Mouse (Mus musculus) forebrain, embryonic 12.5 days (tissue): ENCODE measurements around the gene Kiss1r. TPM values are rescaled to one million over a fixed set of nuclear protein-coding genes. Genes with fewer than 3 reads are reported as not detected.
"Not testable (repeated sequence)": the region's sequence is repeated elsewhere in the genome, so short reads cannot be mapped to it uniquely, and the experiment has no call there.

Source experiments
- ATAC-seq: fragments of 200-750 bp; cut with Nextera tagmentation; 2 replicates; pipeline ENCODE4 v1.8.0; 2017; ENCODE audit warnings: moderate TSS enrichment; ENCODE audit not compliant: low FRiP score
- H3K27ac ChIP-seq: fragments of 300-500 bp; sonication (generic); 2 replicates; pipeline ENCODE4 v1.5.1; 2016; ENCODE audit warnings: mild to moderate bottlenecking
- H3K27me3 ChIP-seq: fragments of 300-500 bp; sonication (generic); 2 replicates; pipeline ENCODE4 v1.6.1; 2016; ENCODE audit warnings: mild to moderate bottlenecking
- H3K36me3 ChIP-seq: fragments of 300-500 bp; sonication (generic); replicated peaks from 2 replicates; pipeline ENCODE4 v1.6.1; 2016; ENCODE audit warnings: mild to moderate bottlenecking
- H3K4me1 ChIP-seq: fragments of 300-500 bp; sonication (generic); 2 replicates; pipeline ENCODE4 v1.6.1; 2016
- H3K4me2 ChIP-seq: fragments of 300-500 bp; sonication (generic); 2 replicates; pipeline ENCODE4 v1.6.1; 2016; ENCODE audit warnings: mild to moderate bottlenecking, moderate library complexity
- H3K4me3 ChIP-seq: fragments of 300-500 bp; sonication (generic); replicated peaks from 2 replicates; pipeline ENCODE4 v1.5.1; 2016; ENCODE audit warnings: mild to moderate bottlenecking
- H3K9ac ChIP-seq: fragments of 300-500 bp; sonication (generic); 2 replicates; pipeline ENCODE4 v1.6.1; 2016; ENCODE audit warnings: mild to moderate bottlenecking
- H3K9me3 ChIP-seq: fragments of 300-500 bp; sonication (generic); 2 replicates; pipeline ENCODE4 v1.6.1; 2016
- WGBS: fragments of 180-500 bp; shearing (Covaris S2); methylation state at CpG from one replicate; pipeline ENCODE4 v1.1.7; 2016; 5-methylcytosine and 5-hydroxymethylcytosine counted together
- polyA plus RNA-seq: library from polyadenylated mRNA; unstranded; fragments of >200 nt; fragmentation: Nextera tagmentation; extraction: Ambion mirVana; gene quantifications from 2 replicates; pipeline ENCODE4 v1.2.1, GENCODE M21; 2016

Kiss1r gene
- polyA plus RNA-seq, 1 experiment from 2014 or later, result 1.1 TPM

DNA sequence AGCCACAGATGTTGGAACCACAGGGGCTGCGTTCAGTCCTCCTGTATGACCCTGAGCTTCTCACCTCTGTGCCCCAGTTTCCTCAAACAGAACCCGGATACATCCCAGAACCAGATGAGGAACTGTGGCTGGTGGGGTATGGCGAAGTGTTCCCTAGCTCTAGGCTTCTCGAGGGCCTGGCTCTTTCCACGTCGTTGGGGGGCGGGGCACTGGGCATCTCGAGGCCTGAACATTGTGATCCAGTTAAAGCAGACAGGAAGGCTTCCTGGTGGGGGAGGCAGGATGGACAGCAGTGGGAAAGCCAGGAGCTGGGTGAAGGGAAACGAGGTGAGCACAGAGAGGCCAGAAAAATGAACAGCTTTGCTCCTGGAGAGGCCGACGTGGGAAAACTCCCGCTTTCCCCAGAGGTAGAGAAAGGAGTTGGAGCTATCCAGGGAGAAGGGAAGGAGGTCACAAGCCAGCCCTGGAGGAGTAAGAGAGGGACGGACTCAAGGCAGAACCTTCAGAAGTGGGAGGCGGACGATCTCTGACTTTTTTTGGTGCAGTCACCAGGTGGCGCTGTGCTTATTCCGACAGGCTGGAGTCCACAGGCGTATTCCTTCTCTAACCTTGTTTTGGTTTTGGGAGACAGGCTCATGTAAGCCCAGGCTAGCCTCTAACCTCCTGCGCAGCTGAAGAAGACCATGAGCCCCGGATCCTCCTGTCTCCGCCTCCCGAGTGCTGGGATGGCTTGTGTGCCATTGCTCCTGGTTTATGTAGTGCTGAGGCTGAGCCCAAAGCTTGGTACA, 33.3 kb upstream of the Kiss1r start:
- no peaks in the 10 kb centered on the region for H3K9me3 ChIP-seq
- H3K4me2 ChIP-seq, result no peak overlapping the region
- no peak overlapping the region for H3K9ac ChIP-seq
- 14% methylated on average over 22 of the region's 22 CpGs for whole genome bisulfite sequencing
- peaks cover 59% of the 10 kb centered on the region for H3K27me3 ChIP-seq
- no peaks in the 10 kb centered on the region for H3K36me3 ChIP-seq
- ATAC-seq, result no peak
- H3K27ac ChIP-seq, result no peak overlapping the region
- peaks cover 15% of the 10 kb centered on the region for H3K4me1 ChIP-seq
- no peak overlapping the region for H3K4me3 ChIP-seq

DNA sequence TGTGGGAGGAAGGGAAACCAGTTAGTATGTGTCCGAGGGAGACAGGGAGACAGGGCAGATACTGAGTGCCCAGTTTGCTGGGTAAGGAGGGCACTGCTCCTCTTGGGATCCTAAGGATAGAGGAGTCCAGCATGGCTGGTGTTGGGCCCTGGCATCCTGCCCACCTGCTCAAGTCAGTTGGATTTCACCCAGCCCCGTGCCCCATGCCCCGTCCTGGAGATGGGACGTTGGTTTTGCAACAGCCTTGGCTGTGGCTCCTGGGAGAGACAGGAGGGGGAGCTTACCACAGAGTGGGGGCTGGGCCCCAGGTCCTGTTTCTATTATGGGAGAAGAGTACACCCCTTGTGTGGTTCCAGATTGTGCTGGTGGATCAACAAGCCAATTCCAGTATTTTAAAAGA, 32.3 kb upstream of the Kiss1r start:
- Histone ChIP-seq H3K9me3 (no peaks in the 10 kb centered on the region), H3K27me3 (peaks cover 59% of the 10 kb centered on the region), H3K27ac (no peak overlapping the region), H3K4me2 (no peak overlapping the region), H3K4me1 (peaks cover 15% of the 10 kb centered on the region), H3K9ac (no peak overlapping the region), H3K36me3 (no peaks in the 10 kb centered on the region), H3K4me3 (no peak overlapping the region)
- no peak for ATAC-seq
- WGBS, result 69% methylated on average over 4 of the region's 4 CpGs

- not testable (repeated sequence) for H3K36me3 ChIP-seq, H3K4me3 ChIP-seq, H3K4me2 ChIP-seq, H3K9me3 ChIP-seq, H3K9ac ChIP-seq, H3K27ac ChIP-seq, ATAC-seq
- WGBS, result 74% methylated on average over 3 of the region's 3 CpGs
- Histone ChIP-seq H3K27me3 (peaks cover 54% of the 10 kb centered on the region), H3K4me1 (peaks cover 15% of the 10 kb centered on the region)
Measured at GRCm38 (mm10) chr10:79884938-79885337, 31.8 kb upstream of the Kiss1r start.

- H3K4me3 ChIP-seq, result no peak within 1 kb of the TSS
- ATAC-seq, result no peak
- no peaks in the 10 kb centered on the region for H3K9me3 ChIP-seq
- H3K9ac ChIP-seq, result no peak within 1 kb of the TSS
- no peak within 1 kb of the TSS for H3K4me2 ChIP-seq
- no peak within 1 kb of the TSS for H3K27ac ChIP-seq
- H3K36me3 ChIP-seq, result no peaks in the 10 kb centered on the region
- H3K27me3 ChIP-seq, result peaks cover 51% of the 10 kb centered on the region
- H3K4me1 ChIP-seq, result peaks cover 15% of the 10 kb centered on the region
- 84% methylated on average over 6 of the region's 6 CpGs for WGBS
Measured at GRCm38 (mm10) chr10:79886054-79886453, 30.7 kb upstream of the Kiss1r start, which contains the start of gene Elane. Elane (plus strand) TSS chr10:79886247.

- no peak overlapping the region for H3K9ac ChIP-seq
- no peak for ATAC-seq
- H3K4me1 ChIP-seq, result peaks cover 15% of the 10 kb centered on the region
- no peak overlapping the region for H3K4me2 ChIP-seq
- peaks cover 50% of the 10 kb centered on the region for H3K27me3 ChIP-seq
- no peaks in the 10 kb centered on the region for H3K36me3 ChIP-seq
- no peaks in the 10 kb centered on the region for H3K9me3 ChIP-seq
- H3K27ac ChIP-seq, result no peak overlapping the region
- H3K4me3 ChIP-seq, result no peak overlapping the region
- WGBS, result 83% methylated on average over 8 of the region's 8 CpGs
Measured at GRCm38 (mm10) chr10:79886611-79887010, 30.2 kb upstream of the Kiss1r start.

- Histone ChIP-seq H3K4me2 (no peak overlapping the region), H3K9me3 (no peaks in the 10 kb centered on the region), H3K9ac (no peak overlapping the region), H3K4me1 (no peaks in the 10 kb centered on the region), H3K27ac (no peak overlapping the region), H3K4me3 (no peak overlapping the region), H3K27me3 (peaks cover 35% of the 10 kb centered on the region; the same call in 1 of the 2 replicates), H3K36me3 (peaks cover 3% of the 10 kb centered on the region)
- ATAC-seq, result no peak
- 96% methylated on average over 2 of the region's 2 CpGs for WGBS
Measured at GRCm38 (mm10) chr10:79889386-79889785, 27.4 kb upstream of the Kiss1r start.

DNA sequence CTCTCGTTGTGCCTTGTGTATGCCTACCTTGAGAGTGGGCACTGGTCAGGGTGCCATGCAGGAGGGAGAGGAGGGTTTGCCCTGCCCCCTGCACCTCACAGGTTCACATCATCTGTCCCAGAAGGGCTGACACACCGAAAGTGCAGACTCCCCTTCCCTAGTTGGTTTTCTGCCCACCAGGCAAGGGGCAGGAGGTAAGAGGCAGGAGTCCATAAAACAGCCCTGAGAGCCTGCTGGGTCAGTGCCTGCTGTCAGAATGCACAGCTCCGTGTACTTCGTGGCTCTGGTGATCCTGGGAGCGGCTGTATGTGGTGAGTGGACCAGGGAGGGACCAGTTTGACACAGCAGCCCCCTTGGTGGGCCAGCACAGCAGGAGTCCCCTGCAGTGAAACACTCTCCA, 26.1 kb upstream of the Kiss1r start, which contains the start of gene Cfd:
Gene Cfd, plus strand, starts transcription at position 184 of the 400 bp plus-strand sequence.
- Histone ChIP-seq H3K4me3 (no peak within 1 kb of the TSS), H3K9me3 (no peaks in the 10 kb centered on the region), H3K36me3 (peaks cover 14% of the 10 kb centered on the region), H3K9ac (no peak within 1 kb of the TSS), H3K4me2 (no peak within 1 kb of the TSS), H3K27me3 (peaks cover 41% of the 10 kb centered on the region), H3K4me1 (no peaks in the 10 kb centered on the region), H3K27ac (no peak within 1 kb of the TSS)
- ATAC-seq, result no peak
- 38% methylated on average over 5 of the region's 5 CpGs for WGBS

DNA sequence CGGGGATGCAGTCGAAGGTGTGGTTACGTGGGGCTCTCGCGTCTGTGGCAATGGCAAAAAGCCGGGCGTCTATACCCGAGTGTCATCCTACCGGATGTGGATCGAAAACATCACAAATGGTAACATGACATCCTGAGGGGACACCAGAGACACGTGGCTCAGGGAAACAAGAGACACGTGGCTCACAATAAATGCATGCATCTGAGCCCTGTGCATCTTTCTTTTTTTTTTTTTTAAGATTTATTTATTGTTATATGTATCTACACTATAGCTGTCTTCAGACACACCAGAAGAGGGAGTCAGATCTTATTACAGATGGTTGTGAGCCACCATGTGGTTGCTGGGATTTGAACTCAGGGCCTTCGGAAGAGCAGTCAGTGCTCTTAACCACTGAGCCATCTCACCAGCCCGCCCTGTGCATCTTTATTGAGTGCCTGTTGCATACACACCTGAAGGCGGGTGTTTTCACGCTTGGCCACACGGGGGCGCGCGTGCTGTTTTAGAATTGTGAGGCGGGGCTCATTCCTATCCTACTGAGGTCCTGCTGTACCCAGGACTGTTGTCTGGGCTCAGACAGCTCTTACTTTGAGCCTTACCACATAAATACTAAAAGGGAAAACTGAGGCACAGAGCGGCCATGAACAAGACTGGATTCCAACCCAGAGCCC, 24.2 kb upstream of the Kiss1r start:
- WGBS, result 44% methylated on average over 22 of the region's 22 CpGs
- peak; percentile 66 for ATAC-seq

GRCm38 (mm10) chr10:79896306-79896705, 20.5 kb upstream of the Kiss1r start:
- Histone ChIP-seq H3K4me3 (no peak overlapping the region), H3K4me1 (peaks cover 12% of the 10 kb centered on the region), H3K4me2 (no peak overlapping the region), H3K36me3 (peaks cover 59% of the 10 kb centered on the region), H3K9me3 (no peaks in the 10 kb centered on the region), H3K27me3 (peaks cover 61% of the 10 kb centered on the region), H3K27ac (no peak overlapping the region), H3K9ac (no peak overlapping the region)
- 93% methylated on average over 16 of the region's 16 CpGs for WGBS
- ATAC-seq, result no peak

More for the DNA sequence above, 24.2 kb upstream of the Kiss1r start:
- H3K9ac ChIP-seq, H3K4me1 ChIP-seq, H3K9me3 ChIP-seq, H3K4me2 ChIP-seq, H3K4me3 ChIP-seq: not testable (repeated sequence)
- H3K36me3 ChIP-seq, result peaks cover 33% of the 10 kb centered on the region
- peaks cover 51% of the 10 kb centered on the region for H3K27me3 ChIP-seq
- 0 out of 2 replicates have a peak overlapping the region, but pooled peaks have one; percentile 36 for H3K27ac ChIP-seq

DNA sequence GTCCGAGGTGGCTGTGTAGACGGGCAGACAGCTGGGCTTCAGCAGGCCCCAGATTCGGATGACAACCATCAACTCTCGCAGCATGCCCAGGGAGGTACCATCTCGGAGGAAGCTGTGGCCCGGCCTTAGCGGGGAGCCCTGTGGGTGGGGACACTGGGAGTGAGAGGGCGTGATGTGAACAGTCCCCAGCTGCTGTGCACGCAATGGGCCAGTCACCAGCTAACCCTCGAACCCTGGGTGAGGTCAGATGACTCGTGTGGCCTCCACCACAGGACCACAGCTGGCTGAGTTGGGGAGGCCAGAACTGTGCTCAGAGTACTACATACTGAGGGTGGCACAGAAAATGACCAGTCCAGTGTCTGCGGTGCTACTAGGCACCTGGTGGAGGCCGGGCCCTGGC, 20.0 kb upstream of the Kiss1r start:
- no peak for ATAC-seq
- no peak overlapping the region for H3K4me3 ChIP-seq
- peaks cover 17% of the 10 kb centered on the region for H3K4me1 ChIP-seq
- H3K9ac ChIP-seq, result no peak overlapping the region
- H3K27me3 ChIP-seq, result peaks cover 59% of the 10 kb centered on the region
- H3K4me2 ChIP-seq, result no peak overlapping the region
- no peak overlapping the region for H3K27ac ChIP-seq
- H3K36me3 ChIP-seq, result peaks cover 59% of the 10 kb centered on the region
- WGBS, result 88% methylated on average over 13 of the region's 13 CpGs
- H3K9me3 ChIP-seq, result no peaks in the 10 kb centered on the region

- no peak overlapping the region for H3K27ac ChIP-seq
- 54% methylated on average over 20 of the region's 20 CpGs for WGBS
- H3K4me2 ChIP-seq, result no peak overlapping the region
- no peak overlapping the region for H3K4me3 ChIP-seq
- H3K36me3 ChIP-seq, result peaks cover 61% of the 10 kb centered on the region
- H3K9me3 ChIP-seq, result no peaks in the 10 kb centered on the region
- no peak for ATAC-seq
- H3K9ac ChIP-seq, result no peak overlapping the region
- H3K27me3 ChIP-seq, result peaks cover 60% of the 10 kb centered on the region
- H3K4me1 ChIP-seq, result peaks cover 17% of the 10 kb centered on the region
Measured at GRCm38 (mm10) chr10:79897316-79898245, 19.2 kb upstream of the Kiss1r start.

DNA sequence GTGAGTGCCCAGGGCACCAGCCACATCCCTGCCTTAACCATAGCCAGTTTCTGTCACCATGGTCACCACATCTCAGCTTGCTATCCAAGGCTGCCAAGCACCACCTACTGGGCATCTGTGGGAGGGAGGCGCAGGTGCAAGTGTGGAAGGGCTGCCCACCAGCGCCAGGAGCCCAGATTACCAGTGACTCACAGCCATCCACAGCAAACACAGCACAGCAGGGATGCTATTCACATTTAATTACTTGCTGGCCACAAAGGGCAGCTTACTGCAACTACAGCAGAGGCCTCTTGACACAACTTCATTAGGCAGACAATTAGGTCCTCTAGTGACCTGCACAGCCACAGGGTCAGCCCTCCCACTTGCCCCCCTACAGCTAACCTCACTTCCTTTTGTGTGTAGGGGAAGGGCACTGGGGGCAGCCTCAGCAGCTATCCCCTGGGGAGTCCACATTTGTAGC, 15.8 kb upstream of the Kiss1r start:
- H3K27ac ChIP-seq, result peak overlapping the region; percentile 56
- 6% methylated on average over 2 of the region's 2 CpGs for WGBS
- peak; percentile 68 for ATAC-seq
- H3K36me3 ChIP-seq, result peaks cover 69% of the 10 kb centered on the region
- peaks cover 17% of the 10 kb centered on the region for H3K4me1 ChIP-seq
- peaks cover 51% of the 10 kb centered on the region for H3K27me3 ChIP-seq
- H3K4me2 ChIP-seq, result no peak overlapping the region
- H3K4me3 ChIP-seq, result no peak overlapping the region
- H3K9me3 ChIP-seq, result no peaks in the 10 kb centered on the region
- H3K9ac ChIP-seq, result peak overlapping the region; percentile 29; the same call in 1 of the 2 replicates
